Mouse (Mus musculus) hindbrain, embryonic 15.5 days (tissue): ENCODE data around the gene Rtn4rl2. TPM values are rescaled to one million over a fixed set of nuclear protein-coding genes. Genes with fewer than 3 reads are reported as not detected.

Experiments used
- ATAC-seq: fragments of 200-750 bp; cut with Nextera tagmentation; 2 replicates; pipeline ENCODE4 v1.8.0; 2017; ENCODE audit warnings: low read depth, moderate number of reproducible peaks, moderate TSS enrichment; ENCODE audit not compliant: low FRiP score
- H3K27ac ChIP-seq: fragments of 300-500 bp; sonication (generic); replicated peaks from 2 replicates; pipeline ENCODE4 v1.5.1; 2015; ENCODE audit warnings: mild to moderate bottlenecking, inconsistent platforms
- H3K27me3 ChIP-seq: fragments of 300-500 bp; sonication (generic); 2 replicates; pipeline ENCODE4 v1.6.1; 2015; ENCODE audit warnings: control low read depth, inconsistent platforms
- H3K36me3 ChIP-seq: fragments of 300-500 bp; sonication (generic); 2 replicates; pipeline ENCODE4 v1.6.1; 2015; ENCODE audit warnings: control low read depth, inconsistent platforms
- H3K4me1 ChIP-seq: fragments of 300-500 bp; sonication (generic); replicated peaks from 2 replicates; pipeline ENCODE4 v1.6.1; 2015; ENCODE audit warnings: control low read depth, inconsistent platforms
- H3K4me2 ChIP-seq: fragments of 300-500 bp; sonication (generic); 2 replicates; pipeline ENCODE4 v1.6.1; 2015; ENCODE audit warnings: moderate library complexity, mild to moderate bottlenecking, inconsistent platforms
- H3K4me3 ChIP-seq: fragments of 300-500 bp; sonication (generic); 2 replicates; pipeline ENCODE4 v1.5.1; 2015; ENCODE audit warnings: mild to moderate bottlenecking, inconsistent platforms
- H3K9ac ChIP-seq: fragments of 300-500 bp; sonication (generic); 2 replicates; pipeline ENCODE4 v1.6.1; 2015; ENCODE audit warnings: inconsistent platforms
- H3K9me3 ChIP-seq: fragments of 300-500 bp; sonication (generic); 2 replicates; pipeline ENCODE4 v1.6.1; 2016; ENCODE audit warnings: control low read depth, inconsistent platforms
- WGBS: fragments of 180-500 bp; shearing (Covaris S2); methylation state at CpG from one replicate; pipeline ENCODE4 v1.1.7; 2015; 5-methylcytosine and 5-hydroxymethylcytosine counted together
- polyA plus RNA-seq: library from polyadenylated mRNA; unstranded; fragments of >200 nt; fragmentation: Nextera tagmentation; extraction: Ambion mirVana; gene quantifications from 2 replicates; pipeline ENCODE4 v1.2.1, GENCODE M21; 2015

The Rtn4rl2 gene
- polyA plus RNA-seq, 1 experiment from 2014 or later = 6.2 TPM

DNA sequence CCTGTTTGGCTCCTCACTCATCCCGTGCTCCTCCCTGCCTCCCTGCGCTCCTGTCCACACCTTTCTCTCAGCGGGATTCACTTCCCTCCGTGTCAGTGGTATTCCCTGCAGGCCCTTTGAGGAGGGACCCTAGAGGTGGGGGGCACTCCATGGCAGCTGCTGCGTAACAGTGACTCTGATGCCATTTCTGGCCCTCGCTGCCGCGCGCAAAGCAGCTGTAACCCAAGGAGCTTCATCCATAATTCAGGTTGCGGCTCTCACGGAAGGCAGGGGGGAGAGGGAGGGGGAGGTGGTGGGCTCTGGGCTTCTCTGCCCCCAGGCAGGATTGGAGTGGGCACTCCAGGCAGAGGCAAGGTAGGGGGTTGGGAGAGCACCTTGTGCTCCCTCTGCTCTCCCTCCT lies 3.0 kb downstream of the Rtn4rl2 start:
- Histone ChIP-seq H3K27me3 (peaks cover 62% of the 10 kb centered on the region), H3K9me3 (no peaks in the 10 kb centered on the region), H3K4me2 (peak overlapping the region; percentile 32), H3K9ac (no peak overlapping the region), H3K36me3 (no peaks in the 10 kb centered on the region), H3K4me1 (peaks cover 32% of the 10 kb centered on the region), H3K27ac (no peak overlapping the region), H3K4me3 (peak overlapping the region; percentile 16; the same call in 1 of the 2 replicates)
- WGBS = 2% methylated on average over 11 of the region's 11 CpGs
- no peak for ATAC-seq

DNA sequence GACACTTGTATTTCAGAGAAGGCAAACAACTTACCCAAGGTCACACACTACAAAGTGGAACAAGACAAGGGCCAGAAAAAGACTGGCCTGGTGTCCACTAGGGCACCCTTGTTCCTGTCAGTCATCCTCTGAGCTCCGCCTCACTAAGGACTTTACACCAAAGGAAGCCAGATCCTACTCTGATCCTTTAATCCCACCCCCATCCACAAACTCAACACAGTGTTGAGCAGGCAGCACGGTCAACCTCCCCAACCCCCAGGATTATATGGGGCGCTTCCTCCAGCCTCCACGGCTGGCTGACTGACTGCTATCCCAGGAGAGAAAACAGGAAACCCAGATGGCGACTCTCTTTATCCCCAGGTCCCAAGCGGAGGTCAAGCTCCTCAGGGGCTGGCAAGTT lies 3.4 kb downstream of the Rtn4rl2 start:
- Histone ChIP-seq H3K36me3 (no peaks in the 10 kb centered on the region), H3K9me3 (no peaks in the 10 kb centered on the region), H3K27me3 (peaks cover 60% of the 10 kb centered on the region), H3K4me1 (peaks cover 30% of the 10 kb centered on the region), H3K4me3 (0 out of 2 replicates have a peak overlapping the region, but pooled peaks have one; percentile 16), H3K4me2 (peak overlapping the region; percentile 32), H3K9ac (no peak overlapping the region), H3K27ac (no peak overlapping the region)
- ATAC-seq = no peak
- 3% methylated on average over 6 of the region's 6 CpGs for WGBS

DNA sequence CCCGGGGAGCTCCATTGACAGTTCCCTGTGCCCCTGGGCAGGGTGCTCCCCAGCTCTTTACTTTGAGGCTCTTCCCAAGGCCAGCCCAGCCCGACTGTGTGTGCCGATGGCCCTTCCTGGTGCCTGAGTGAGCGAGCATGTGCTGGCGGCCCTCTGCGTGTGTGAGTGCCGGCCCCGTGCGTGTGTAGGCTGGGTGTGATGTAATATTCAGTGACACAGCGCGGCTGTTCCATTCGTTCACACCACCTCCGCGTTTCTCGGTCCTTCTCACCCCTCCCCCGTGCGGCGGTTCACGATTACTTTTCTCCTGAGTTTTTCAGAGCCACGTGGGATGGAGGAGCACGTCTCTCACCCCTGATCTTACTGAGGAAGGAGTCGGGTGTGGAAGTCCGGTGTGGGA lies 3.9 kb downstream of the Rtn4rl2 start:
- H3K27me3 ChIP-seq = peaks cover 56% of the 10 kb centered on the region
- H3K27ac ChIP-seq = no peak overlapping the region
- H3K36me3 ChIP-seq = no peaks in the 10 kb centered on the region
- no peaks in the 10 kb centered on the region for H3K9me3 ChIP-seq
- ATAC-seq = no peak
- no peak overlapping the region for H3K9ac ChIP-seq
- peak overlapping the region; percentile 32 for H3K4me2 ChIP-seq
- WGBS = 16% methylated on average over 23 of the region's 23 CpGs
- H3K4me1 ChIP-seq = peaks cover 25% of the 10 kb centered on the region
- H3K4me3 ChIP-seq = peak overlapping the region; percentile 6; the same call in 1 of the 2 replicates

DNA sequence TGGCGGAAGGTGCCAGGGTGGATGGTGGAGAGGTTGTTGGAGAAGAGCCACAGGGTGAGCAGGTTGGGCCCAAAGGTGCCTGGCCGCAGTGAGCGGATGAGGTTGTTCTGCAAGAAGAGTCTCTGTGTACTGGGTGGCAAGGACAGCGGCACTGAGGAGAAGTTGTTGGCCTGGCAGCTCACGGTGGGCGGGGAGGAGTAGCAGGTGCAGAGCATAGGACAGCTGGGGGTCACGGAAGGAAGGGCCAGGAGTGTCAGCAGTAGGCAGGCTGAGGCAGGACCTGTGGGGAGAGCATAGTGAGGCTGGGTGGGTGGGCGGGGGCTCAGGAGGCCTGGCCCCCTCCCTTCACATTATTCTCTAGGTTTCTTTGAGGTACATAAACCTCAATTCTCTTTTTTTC lies 5.9 kb downstream of the Rtn4rl2 start:
- no peaks in the 10 kb centered on the region for H3K36me3 ChIP-seq
- no peak for ATAC-seq
- 85% methylated on average over 8 of the region's 8 CpGs for WGBS
- H3K27me3 ChIP-seq = peaks cover 41% of the 10 kb centered on the region
- H3K9me3 ChIP-seq = no peaks in the 10 kb centered on the region
- H3K4me1 ChIP-seq = peaks cover 14% of the 10 kb centered on the region
- no peak overlapping the region for H3K9ac ChIP-seq
- no peak overlapping the region for H3K4me3 ChIP-seq
- no peak overlapping the region for H3K27ac ChIP-seq
- H3K4me2 ChIP-seq = no peak overlapping the region

DNA sequence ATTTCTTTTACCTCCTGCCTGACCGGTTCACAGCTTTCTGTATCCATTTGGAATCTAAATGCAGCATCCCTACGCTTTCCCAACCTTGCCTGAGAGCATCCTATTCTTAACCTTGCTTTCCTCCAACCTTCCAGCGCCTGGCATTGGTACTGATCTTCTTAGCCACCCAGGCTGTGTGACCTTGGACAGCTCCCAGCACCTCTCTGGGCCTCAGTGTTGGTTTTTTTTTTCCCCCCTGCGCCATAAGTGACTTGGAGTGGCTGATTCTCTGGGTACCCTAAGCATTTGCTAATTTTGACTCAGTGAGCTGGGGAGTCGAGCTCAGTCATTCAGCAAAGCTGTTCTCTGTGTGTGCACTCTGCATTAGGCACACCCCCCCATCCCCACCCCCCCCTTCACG lies 10.7 kb downstream of the Rtn4rl2 start:
- no peaks in the 10 kb centered on the region for H3K9me3 ChIP-seq
- peaks cover 48% of the 10 kb centered on the region for H3K27me3 ChIP-seq
- H3K4me1 ChIP-seq = peaks cover 12% of the 10 kb centered on the region
- H3K4me2 ChIP-seq = no peak overlapping the region
- H3K27ac ChIP-seq = no peak overlapping the region
- H3K36me3 ChIP-seq = no peaks in the 10 kb centered on the region
- ATAC-seq = no peak
- H3K4me3 ChIP-seq = no peak overlapping the region
- H3K9ac ChIP-seq = no peak overlapping the region
- WGBS = 58% methylated on average over 6 of the region's 6 CpGs

DNA sequence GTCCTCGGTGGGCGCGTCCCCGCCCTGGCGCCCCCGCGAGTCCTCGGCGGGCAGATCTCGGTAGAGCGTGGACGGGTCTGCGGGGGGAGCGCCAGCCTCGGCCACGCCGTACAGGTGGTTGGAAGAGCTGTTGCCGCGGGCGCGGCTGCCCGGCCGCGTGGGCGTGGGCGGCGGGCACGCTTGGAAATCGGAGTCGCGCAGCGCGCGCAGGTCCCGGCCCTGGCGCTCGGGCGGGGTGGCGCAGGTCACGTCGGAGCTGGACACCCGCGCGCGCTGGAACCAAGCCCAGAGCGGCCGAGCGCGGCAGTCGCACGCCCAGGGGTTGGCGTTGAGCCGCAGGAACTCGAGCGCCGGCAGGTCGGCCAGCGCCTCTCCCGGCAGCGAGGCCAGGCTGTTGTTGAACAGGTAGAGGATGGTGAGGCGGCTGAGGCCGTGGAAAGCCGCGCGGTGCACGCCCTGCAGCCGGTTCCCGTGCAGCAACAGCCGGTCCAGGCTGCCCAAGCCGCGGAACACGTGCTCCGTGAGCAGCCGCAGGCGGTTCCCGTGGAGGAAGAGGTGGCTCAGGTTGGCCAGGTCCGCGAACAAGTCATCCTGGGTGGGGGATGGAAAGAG lies 14.3 kb downstream of the Rtn4rl2 start:
- Histone ChIP-seq H3K4me3 (peak overlapping the region; percentile 61), H3K27ac (no peak overlapping the region), H3K36me3 (no peaks in the 10 kb centered on the region), H3K9ac (peak overlapping the region; percentile 44), H3K9me3 (no peaks in the 10 kb centered on the region), H3K4me2 (peak overlapping the region; percentile 92), H3K4me1 (peaks cover 12% of the 10 kb centered on the region), H3K27me3 (peaks cover 79% of the 10 kb centered on the region)
- under 1% methylated on average over 78 of the region's 78 CpGs for WGBS
- ATAC-seq = peak; percentile 55

DNA sequence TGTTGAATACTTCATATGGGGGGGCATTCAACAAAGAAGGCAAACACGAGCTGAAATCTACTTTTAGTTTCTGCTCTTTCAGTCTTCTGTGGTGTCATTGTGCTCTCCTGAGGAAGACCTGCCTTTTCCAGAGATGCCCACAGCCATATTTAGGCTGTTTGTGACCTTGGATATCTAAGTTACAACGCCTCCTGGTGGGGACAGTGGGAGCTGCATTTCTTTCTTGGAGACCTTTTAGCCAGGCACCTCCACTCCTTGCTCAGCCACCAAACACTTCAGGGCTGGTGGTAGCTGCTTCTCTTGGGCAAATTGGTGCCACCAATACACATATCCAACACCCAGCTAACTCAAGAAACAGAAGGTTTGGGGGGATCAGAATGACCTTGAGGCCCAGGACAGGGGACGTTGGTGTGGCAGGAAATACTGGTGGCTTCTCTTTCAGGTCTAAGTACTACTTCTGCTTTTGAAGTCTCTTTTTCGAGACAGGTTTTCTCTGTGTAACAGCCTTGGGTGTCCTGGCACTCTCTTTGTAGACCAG lies 15.8 kb downstream of the Rtn4rl2 start:
- H3K9ac ChIP-seq = no peak overlapping the region
- no peaks in the 10 kb centered on the region for H3K9me3 ChIP-seq
- ATAC-seq = no peak
- 69% methylated on average over 4 of the region's 4 CpGs for whole genome bisulfite sequencing
- H3K4me3 ChIP-seq = no peak overlapping the region
- no peaks in the 10 kb centered on the region for H3K36me3 ChIP-seq
- H3K4me2 ChIP-seq = no peak overlapping the region
- peaks cover 92% of the 10 kb centered on the region for H3K27me3 ChIP-seq
- H3K27ac ChIP-seq = no peak overlapping the region
- H3K4me1 ChIP-seq = peaks cover 21% of the 10 kb centered on the region

DNA sequence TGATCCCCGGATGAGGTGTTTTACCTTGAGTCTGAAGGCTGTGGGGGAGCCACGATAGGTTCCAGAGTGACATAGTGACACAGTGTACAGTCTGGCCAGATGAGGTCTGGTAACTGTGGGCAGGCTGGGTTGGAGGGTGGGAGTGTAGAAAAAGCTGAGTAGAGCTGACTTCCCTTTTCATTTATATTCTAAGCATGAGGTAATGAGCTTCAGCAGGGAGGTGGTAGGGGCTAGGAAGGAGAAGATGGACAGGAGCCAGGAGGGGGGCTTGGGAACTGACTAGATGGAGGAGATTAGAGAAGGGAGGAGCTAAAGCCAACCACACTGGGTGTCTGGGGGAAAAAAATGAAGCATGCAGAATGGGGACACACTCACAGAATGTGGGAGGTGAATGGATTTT lies 17.5 kb downstream of the Rtn4rl2 start:
- Histone ChIP-seq H3K36me3 (no peaks in the 10 kb centered on the region), H3K4me2 (no peak overlapping the region), H3K4me3 (no peak overlapping the region), H3K4me1 (peaks cover 24% of the 10 kb centered on the region), H3K9me3 (no peaks in the 10 kb centered on the region), H3K27ac (no peak overlapping the region), H3K9ac (no peak overlapping the region), H3K27me3 (peaks cover 87% of the 10 kb centered on the region)
- no peak for ATAC-seq
- WGBS = 68% methylated on average over 2 of the region's 2 CpGs

DNA sequence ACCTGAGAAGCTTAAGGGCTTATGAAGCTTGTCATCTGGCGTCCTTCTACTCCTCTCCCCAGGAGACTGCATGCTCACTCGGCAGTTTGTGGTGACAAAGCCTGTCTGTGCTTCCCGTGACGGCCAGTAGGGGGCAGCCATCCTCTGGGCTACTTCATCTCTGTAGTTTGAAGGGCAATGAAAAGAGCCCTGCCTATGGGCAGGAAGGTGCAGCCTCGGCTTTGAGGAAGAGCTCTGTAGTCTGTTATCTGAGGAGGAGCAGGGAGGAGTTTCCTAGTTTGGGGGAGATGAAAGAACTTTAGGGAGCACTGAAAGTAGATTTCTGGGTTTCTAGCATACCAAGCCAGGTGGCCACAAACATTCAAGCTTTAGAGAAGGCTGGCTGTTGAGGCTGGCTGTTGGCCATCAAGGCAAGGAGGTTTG lies 18.0 kb downstream of the Rtn4rl2 start:
- no peaks in the 10 kb centered on the region for H3K36me3 ChIP-seq
- H3K27me3 ChIP-seq = peaks cover 83% of the 10 kb centered on the region
- WGBS = 11% methylated on average over 5 of the region's 5 CpGs
- no peak overlapping the region for H3K4me3 ChIP-seq
- H3K9me3 ChIP-seq = no peaks in the 10 kb centered on the region
- H3K4me1 ChIP-seq = peaks cover 24% of the 10 kb centered on the region
- H3K27ac ChIP-seq = no peak overlapping the region
- no peak for ATAC-seq
- H3K9ac ChIP-seq = no peak overlapping the region
- no peak overlapping the region for H3K4me2 ChIP-seq

DNA sequence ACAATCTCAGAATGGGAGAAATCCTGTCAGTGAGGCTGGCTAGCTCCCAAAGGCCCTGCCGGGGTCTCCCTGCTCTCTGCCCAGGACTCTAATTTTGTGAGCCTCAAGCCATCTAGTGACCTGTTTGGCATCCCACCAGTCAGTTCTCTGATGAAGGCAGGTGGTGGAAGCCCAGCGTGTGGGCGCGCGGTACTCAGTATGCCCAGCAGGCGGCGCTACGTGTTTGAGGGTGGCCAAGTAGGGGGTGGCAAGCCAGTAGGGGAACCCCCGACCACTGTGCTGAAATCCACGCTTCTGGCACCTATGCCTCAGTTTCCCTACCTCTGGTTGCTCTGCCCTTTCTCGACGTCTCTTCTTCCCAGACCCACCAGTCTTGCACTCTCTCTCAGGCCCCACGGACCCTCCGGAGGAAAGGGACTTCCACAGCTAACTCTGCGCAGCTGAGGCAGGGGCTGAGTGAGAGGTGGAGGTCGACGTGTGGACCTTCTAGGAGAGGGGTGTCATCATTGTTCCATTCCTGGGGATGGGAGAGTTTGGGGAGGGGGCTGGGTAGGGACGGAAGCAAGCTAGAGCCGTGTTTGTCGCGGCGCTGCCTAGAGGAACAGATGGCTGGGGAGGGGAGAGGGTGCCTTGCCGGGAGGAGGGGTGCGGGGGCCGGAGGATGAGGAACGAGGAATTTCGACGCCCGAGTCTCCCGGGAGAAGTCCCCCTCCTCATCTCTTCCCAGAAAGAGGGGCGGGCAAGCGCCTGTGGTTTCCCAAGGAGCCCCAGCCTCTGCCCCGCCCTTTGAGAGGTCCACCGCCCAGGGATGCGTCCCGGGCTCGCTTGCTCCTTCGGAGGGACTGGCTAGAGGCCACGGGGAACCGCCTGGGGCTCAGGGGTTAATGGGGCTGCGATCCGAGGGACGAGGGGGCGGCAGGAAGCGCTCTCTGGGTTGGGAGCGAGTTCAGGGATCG lies 20.6 kb downstream of the Rtn4rl2 start:
- no peaks in the 10 kb centered on the region for H3K9me3 ChIP-seq
- under 1% methylated on average over 47 of the region's 47 CpGs for WGBS
- H3K4me2 ChIP-seq = peak overlapping the region; percentile 75
- H3K4me3 ChIP-seq = peak overlapping the region; percentile 36
- no peak overlapping the region for H3K27ac ChIP-seq
- H3K36me3 ChIP-seq = no peaks in the 10 kb centered on the region
- peak overlapping the region; percentile 41 for H3K9ac ChIP-seq
- ATAC-seq = peak; percentile 53
- H3K27me3 ChIP-seq = peaks cover 56% of the 10 kb centered on the region
- H3K4me1 ChIP-seq = peaks cover 11% of the 10 kb centered on the region

DNA sequence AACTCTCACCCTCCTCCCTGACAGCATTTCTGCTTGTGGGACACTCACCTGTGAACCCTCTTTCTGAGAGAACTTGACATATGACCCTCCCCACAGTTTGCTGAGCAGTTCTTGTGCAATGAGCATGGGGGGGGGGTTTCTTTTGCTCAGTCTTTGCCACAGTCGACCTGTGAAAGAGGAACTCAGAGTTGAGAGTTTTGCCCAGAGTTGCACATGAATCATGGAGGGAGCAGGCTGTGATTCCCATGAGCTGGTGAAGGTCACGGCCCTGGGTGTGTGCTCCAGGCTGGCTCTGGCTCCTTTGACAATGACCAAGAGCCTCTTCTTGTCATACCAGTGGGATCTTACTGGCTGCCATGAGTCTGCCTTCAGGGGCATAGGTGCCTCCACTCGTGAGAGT lies 24.3 kb downstream of the Rtn4rl2 start:
- Histone ChIP-seq H3K9ac (no peak overlapping the region), H3K27ac (no peak overlapping the region), H3K9me3 (no peaks in the 10 kb centered on the region), H3K4me1 (peaks cover 11% of the 10 kb centered on the region), H3K27me3 (peaks cover 22% of the 10 kb centered on the region), H3K36me3 (no peaks in the 10 kb centered on the region), H3K4me2 (no peak overlapping the region), H3K4me3 (no peak overlapping the region)
- 85% methylated on average over 3 of the region's 3 CpGs for WGBS
- ATAC-seq = no peak

DNA sequence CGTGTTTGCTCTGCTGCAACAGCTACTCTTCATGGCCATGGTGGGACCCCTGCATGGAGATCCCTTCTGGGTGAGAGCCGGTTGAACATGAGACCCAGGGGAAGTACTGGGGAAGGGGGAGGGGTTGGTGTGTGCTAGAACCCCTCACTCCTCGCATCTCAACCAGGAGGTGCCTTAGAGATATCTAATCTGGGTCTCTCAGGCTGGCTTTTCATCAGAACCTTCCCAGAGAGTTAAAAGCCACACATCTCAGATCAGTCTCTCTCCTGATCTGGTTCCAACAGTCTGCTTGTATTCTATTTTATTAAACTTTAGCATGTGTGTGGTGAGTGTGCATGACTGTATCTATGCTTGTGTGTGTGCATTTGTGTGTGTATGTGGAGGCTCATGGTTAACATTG lies 25.1 kb downstream of the Rtn4rl2 start:
- no peak for ATAC-seq

More for the DNA sequence above, 25.1 kb downstream of the Rtn4rl2 start:
- Histone ChIP-seq H3K9ac (no peak overlapping the region), H3K27me3 (peaks cover 16% of the 10 kb centered on the region), H3K9me3 (no peaks in the 10 kb centered on the region), H3K4me2 (no peak overlapping the region), H3K4me1 (peaks cover 10% of the 10 kb centered on the region), H3K27ac (no peak overlapping the region), H3K36me3 (no peaks in the 10 kb centered on the region), H3K4me3 (no peak overlapping the region)
- 86% methylated on average over 3 of the region's 3 CpGs for WGBS
